Mouse (Mus musculus) G1E (cell line): ENCODE measurements around the gene Ggt5. TPM values are rescaled to one million over a fixed set of nuclear protein-coding genes. Genes with fewer than 3 reads are reported as not detected.

Source experiments
- ATAC-seq: 2 replicates; pipeline ENCODE4 v1.8.0; 2016; ENCODE audit warnings: mild to moderate bottlenecking; ENCODE audit not compliant: insufficient number of reproducible peaks, poor library complexity, low FRiP score, severe bottlenecking; ENCODE audit errors: extremely low read depth
- DNase-seq: peaks from one replicate; pipeline ENCODE4 v3.0.0; 2012; ENCODE audit warnings: low spot score
- H3K27me3 ChIP-seq: 2 replicates; pipeline ENCODE4 v1.6.1; 2012; ENCODE audit warnings: mild to moderate bottlenecking, low read length, inconsistent platforms; ENCODE audit not compliant: insufficient read depth
- H3K36me3 ChIP-seq: replicated peaks from 2 replicates; pipeline ENCODE3; 2012; ENCODE audit warnings: mild to moderate bottlenecking, inconsistent platforms
- H3K4me1 ChIP-seq: 2 replicates; pipeline ENCODE4 v1.6.1; 2012; ENCODE audit warnings: low read depth, low read length, inconsistent platforms, mixed read lengths; ENCODE audit not compliant: insufficient read depth
- H3K4me3 ChIP-seq: 2 replicates; pipeline ENCODE4 v1.5.1; 2012; ENCODE audit warnings: low read depth, mild to moderate bottlenecking, inconsistent platforms, low read length, moderate library complexity, mixed read lengths
- H3K9me3 ChIP-seq: replicated peaks from 2 replicates; pipeline ENCODE4 v1.6.1; 2012; ENCODE audit warnings: inconsistent platforms
- CTCF ChIP-seq: IDR thresholded peaks from 2 replicates; pipeline ENCODE4 v1.5.1; 2012; ENCODE audit warnings: low read depth, low read length, inconsistent platforms, mixed read lengths
- GATA1 ChIP-seq: IDR thresholded peaks from 2 replicates; pipeline ENCODE4 v1.6.1; 2012; ENCODE audit warnings: borderline replicate concordance, low read length, inconsistent platforms, mixed read lengths
- GATA2 ChIP-seq: IDR thresholded peaks from 2 replicates; pipeline ENCODE4 v1.6.1; 2012; ENCODE audit warnings: low read depth, low read length, inconsistent platforms, borderline replicate concordance
- POLR2AphosphoS5 ChIP-seq: IDR thresholded peaks from 2 replicates; pipeline ENCODE4 v1.6.1; 2012; ENCODE audit warnings: low read depth, low read length, inconsistent platforms; ENCODE audit not compliant: insufficient replicate concordance
- TAL1 ChIP-seq: conservative IDR thresholded peaks from 2 replicates; pipeline ENCODE4 v1.6.1; 2012; ENCODE audit warnings: low read depth, low read length, inconsistent platforms, mixed read lengths
- polyA plus RNA-seq: library from polyadenylated mRNA; stranded (reverse); fragments of >175 nt; gene quantifications from 2 replicates; pipeline ENCODE4 v1.2.3, GENCODE M21; 2012
- total RNA-seq, 2 experiments: library from RNA; stranded (forward) in 1 of 2; stranded (reverse) in 1 of 2; fragments of 200-1000 nt in 1 of 2; fragments of >200 nt in 1 of 2; fragmentation: Nextera tagmentation in 1 of 2; gene quantifications; 2 replicates each; pipeline ENCODE4 v1.2.3; 2014 to 2017

Gene Ggt5
- total and polyA plus RNA-seq, 3 experiments = 0.22 TPM; not detected in 2

GRCm38 (mm10) chr10:75588336-75588735, 804 bp upstream of the Ggt5 start:
- H3K4me3 ChIP-seq = no peak overlapping the region

GRCm38 (mm10) chr10:75589651-75590050, 511 bp downstream of the Ggt5 start:
- Histone ChIP-seq H3K36me3 (no peaks in the 10 kb centered on the region), H3K4me1 (peaks cover 12% of the 10 kb centered on the region), H3K9me3 (no peaks in the 10 kb centered on the region), H3K27me3 (peaks cover 19% of the 10 kb centered on the region), H3K4me3 (no peak overlapping the region)
- ATAC-seq (no peak), DNase-seq (no peak)
- TF ChIP-seq GATA2 (no peak), CTCF (no peak), TAL1 (no peak), POLR2AphosphoS5 (no peak), GATA1 (no peak)

More at GRCm38 (mm10) chr10:75588336-75588735, 804 bp upstream of the Ggt5 start:
- H3K36me3 ChIP-seq = no peaks in the 10 kb centered on the region
- H3K27me3 ChIP-seq = peaks cover 27% of the 10 kb centered on the region
- no peak for TF ChIP-seq CTCF
- ATAC-seq = no peak
- no peak for DNase-seq
- H3K4me1 ChIP-seq = peaks cover 12% of the 10 kb centered on the region
- H3K9me3 ChIP-seq = no peaks in the 10 kb centered on the region

- TF ChIP-seq TAL1 = no peak
- TF ChIP-seq GATA2 = no peak
- TF ChIP-seq POLR2AphosphoS5 = no peak
- TF ChIP-seq GATA1 = no peak
- TF ChIP-seq CTCF = no peak
- Histone ChIP-seq H3K36me3 (no peaks in the 10 kb centered on the region), H3K27me3 (peaks cover 15% of the 10 kb centered on the region), H3K4me1 (peaks cover 12% of the 10 kb centered on the region), H3K4me3 (no peak overlapping the region), H3K9me3 (no peaks in the 10 kb centered on the region)
- peak; percentile 64 for ATAC-seq
- DNase-seq = peak; percentile 39
Measured at GRCm38 (mm10) chr10:75591211-75591894, 2.2 kb downstream of the Ggt5 start.

- Histone ChIP-seq H3K9me3 (no peaks in the 10 kb centered on the region), H3K36me3 (no peaks in the 10 kb centered on the region), H3K27me3 (peaks cover 13% of the 10 kb centered on the region), H3K4me1 (peaks cover 12% of the 10 kb centered on the region), H3K4me3 (no peak overlapping the region)
- TF ChIP-seq TAL1 (no peak), CTCF (no peak), GATA2 (no peak), POLR2AphosphoS5 (no peak), GATA1 (no peak)
- no peak for ATAC-seq
- DNase-seq = no peak
Measured at GRCm38 (mm10) chr10:75592585-75592984, 3.4 kb downstream of the Ggt5 start.

- no peak for ATAC-seq
- Histone ChIP-seq H3K9me3 (peaks cover 5% of the 10 kb centered on the region; the same call in 1 of the 2 replicates), H3K36me3 (no peaks in the 10 kb centered on the region), H3K4me1 (peaks cover 12% of the 10 kb centered on the region), H3K27me3 (no peaks in the 10 kb centered on the region; the same call in 1 of the 2 replicates), H3K4me3 (no peak overlapping the region)
- no peak for DNase-seq
- TF ChIP-seq TAL1 = no peak
- TF ChIP-seq GATA1 = no peak
- no peak for TF ChIP-seq CTCF
- no peak for TF ChIP-seq GATA2
- TF ChIP-seq POLR2AphosphoS5 = no peak
Measured at GRCm38 (mm10) chr10:75595981-75596380, 6.8 kb downstream of the Ggt5 start.

GRCm38 (mm10) chr10:75600189-75600730, 11.1 kb downstream of the Ggt5 start:
- TF ChIP-seq POLR2AphosphoS5 (no peak), CTCF (no peak), GATA2 (no peak), GATA1 (no peak), TAL1 (no peak)
- Histone ChIP-seq H3K27me3 (peaks cover 9% of the 10 kb centered on the region), H3K4me3 (no peak overlapping the region), H3K36me3 (no peaks in the 10 kb centered on the region), H3K9me3 (peaks cover 5% of the 10 kb centered on the region; the same call in 1 of the 2 replicates), H3K4me1 (no peaks in the 10 kb centered on the region)
- DNase-seq (no peak), ATAC-seq (no peak)
